Mouse (Mus musculus) bone marrow, adult 2 months (tissue): ENCODE measurements at regions not wholly inside any gene's neighbourhood (a gene's known extent, or its start where the extent isn't known, plus 50 kb on each side); places are given as distances from the start of the nearest gene placed in this dataset.

Experiments
- CTCF ChIP-seq: fragments of 200-500 bp; IDR thresholded peaks from 2 replicates; pipeline ENCODE4 v1.5.1; 2011; ENCODE audit warnings: low read length, control low read depth; ENCODE audit not compliant: control insufficient read depth, insufficient read depth
- POLR2A ChIP-seq: fragments of 200-500 bp; IDR thresholded peaks from 2 replicates; pipeline ENCODE4 v1.6.1; 2011; ENCODE audit warnings: low read depth, mild to moderate bottlenecking, control low read depth, low read length, borderline replicate concordance; ENCODE audit not compliant: control insufficient read depth

DNA sequence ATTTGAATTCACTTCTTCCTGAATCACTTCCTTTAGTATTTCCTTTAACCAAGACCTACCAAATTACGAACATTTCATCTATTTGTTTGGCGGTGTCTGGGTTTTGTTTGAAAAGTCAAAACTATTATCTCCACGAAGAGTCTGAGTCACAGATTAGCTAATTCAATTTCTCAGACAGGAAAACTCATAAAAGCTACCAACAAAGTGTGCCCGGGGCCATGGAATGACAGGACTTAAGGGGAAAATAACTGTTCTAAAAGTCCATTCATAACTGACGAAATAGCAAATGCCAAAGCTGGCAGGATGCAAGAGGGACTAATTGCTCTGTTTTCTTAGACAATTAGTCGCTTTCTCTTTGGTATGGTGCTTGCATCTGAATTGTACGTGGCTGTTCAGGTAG lies 105.0 kb upstream of the Itga1 start:
- TF ChIP-seq CTCF (no peak), POLR2A (no peak)
